Mouse (Mus musculus) stomach, postnatal 0 days (tissue): ENCODE results near the gene Hsd17b14.

Source experiments
- CTCF ChIP-seq: IDR thresholded peaks from 2 replicates; pipeline ENCODE4 v1.5.1; 2016; ENCODE audit warnings: antibody characterized with exemption, low read depth, mild to moderate bottlenecking, moderate library complexity
- EP300 ChIP-seq: optimal IDR thresholded peaks from 2 replicates; pipeline ENCODE3; 2016; ENCODE audit warnings: antibody characterized with exemption

- TF ChIP-seq CTCF (no peak), EP300 (no peak)
These were observed 19.3 kb downstream of the Hsd17b14 start for GRCm38 (mm10) chr7:45573954-45574353.
